Mouse (Mus musculus) intestine, embryonic 16.5 days (tissue): ENCODE results near the gene Prkcg. TPM values are rescaled to one million over a fixed set of nuclear protein-coding genes. Genes with fewer than 3 reads are reported as not detected.
A peak's percentile ranks its signal among the peaks of the same experiment; 100 is the strongest.

ENCODE experiments used
- ATAC-seq: fragments of 200-750 bp; cut with Nextera tagmentation; 2 replicates; pipeline ENCODE4 v1.8.0; 2017; ENCODE audit warnings: moderate TSS enrichment, moderate library complexity
- H3K27ac ChIP-seq: fragments of 300-500 bp; sonication (generic); 2 replicates; pipeline ENCODE4 v1.5.1; 2014; ENCODE audit warnings: mild to moderate bottlenecking, low read length
- H3K27me3 ChIP-seq: fragments of 300-500 bp; sonication (generic); replicated peaks from 2 replicates; pipeline ENCODE4 v1.6.1; 2014; ENCODE audit warnings: low read length, control low read depth, mixed read lengths; ENCODE audit not compliant: control insufficient read depth, insufficient read depth
- H3K36me3 ChIP-seq: fragments of 300-500 bp; sonication (generic); 2 replicates; pipeline ENCODE4 v1.6.1; 2014; ENCODE audit warnings: low read length, control low read depth; ENCODE audit not compliant: control insufficient read depth, insufficient read depth
- H3K4me1 ChIP-seq: fragments of 300-500 bp; sonication (generic); 2 replicates; pipeline ENCODE4 v1.6.1; 2014; ENCODE audit warnings: low read length, control low read depth, mixed read lengths; ENCODE audit not compliant: control insufficient read depth, insufficient read depth
- H3K4me2 ChIP-seq: fragments of 300-500 bp; sonication (generic); 2 replicates; pipeline ENCODE4 v1.6.1; 2014; ENCODE audit warnings: low read depth, low read length, control low read depth
- H3K4me3 ChIP-seq: fragments of 300-500 bp; sonication (generic); 2 replicates; pipeline ENCODE4 v1.5.1; 2014; ENCODE audit warnings: mild to moderate bottlenecking, low read length
- H3K9ac ChIP-seq: fragments of 300-500 bp; sonication (generic); 2 replicates; pipeline ENCODE4 v1.6.1; 2014; ENCODE audit warnings: low read depth, low read length
- H3K9me3 ChIP-seq: fragments of 300-500 bp; sonication (generic); 2 replicates; pipeline ENCODE4 v1.6.1; 2016; ENCODE audit warnings: low read length, control low read depth; ENCODE audit not compliant: control insufficient read depth
- WGBS: fragments of 180-500 bp; shearing (Covaris S2); extraction: QIAGEN DNeasy Blood & Tissue Kit; methylation state at CpG from one replicate; pipeline ENCODE4 v1.1.7; 2014; 5-methylcytosine and 5-hydroxymethylcytosine counted together
- polyA plus RNA-seq: library from polyadenylated mRNA; unstranded; fragments of >200 nt; fragmentation: Nextera tagmentation; extraction: Ambion mirVana; gene quantifications from 2 replicates; pipeline ENCODE4 v1.2.1, GENCODE M21; 2015

The Prkcg gene
- polyA plus RNA-seq, 1 experiment from 2014 or later: 0.28 TPM

DNA sequence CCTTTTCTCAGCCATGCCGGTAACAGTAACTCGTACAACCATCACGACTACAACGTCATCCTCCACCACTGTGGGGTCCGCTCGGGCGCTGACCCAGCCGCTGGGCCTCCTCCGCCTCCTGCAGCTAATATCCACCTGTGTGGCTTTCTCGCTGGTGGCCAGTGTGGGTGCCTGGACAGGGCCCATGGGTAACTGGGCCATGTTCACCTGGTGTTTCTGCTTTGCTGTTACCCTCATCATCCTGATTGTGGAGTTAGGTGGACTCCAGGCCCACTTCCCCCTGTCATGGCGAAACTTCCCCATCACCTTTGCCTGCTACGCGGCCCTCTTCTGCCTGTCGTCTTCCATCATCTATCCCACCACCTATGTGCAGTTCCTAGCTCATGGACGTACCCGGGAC is 7.7 kb downstream of the Prkcg start:
- H3K4me2 ChIP-seq: no peak overlapping the region
- H3K4me3 ChIP-seq: no peak overlapping the region
- no peak for ATAC-seq
- peaks cover 35% of the 10 kb centered on the region for H3K4me1 ChIP-seq
- no peak overlapping the region for H3K9ac ChIP-seq
- peaks cover 16% of the 10 kb centered on the region for H3K36me3 ChIP-seq
- WGBS: 92% methylated on average over 16 of the region's 16 CpGs
- H3K9me3 ChIP-seq: no peaks in the 10 kb centered on the region
- H3K27ac ChIP-seq: no peak overlapping the region
- no peaks in the 10 kb centered on the region for H3K27me3 ChIP-seq

DNA sequence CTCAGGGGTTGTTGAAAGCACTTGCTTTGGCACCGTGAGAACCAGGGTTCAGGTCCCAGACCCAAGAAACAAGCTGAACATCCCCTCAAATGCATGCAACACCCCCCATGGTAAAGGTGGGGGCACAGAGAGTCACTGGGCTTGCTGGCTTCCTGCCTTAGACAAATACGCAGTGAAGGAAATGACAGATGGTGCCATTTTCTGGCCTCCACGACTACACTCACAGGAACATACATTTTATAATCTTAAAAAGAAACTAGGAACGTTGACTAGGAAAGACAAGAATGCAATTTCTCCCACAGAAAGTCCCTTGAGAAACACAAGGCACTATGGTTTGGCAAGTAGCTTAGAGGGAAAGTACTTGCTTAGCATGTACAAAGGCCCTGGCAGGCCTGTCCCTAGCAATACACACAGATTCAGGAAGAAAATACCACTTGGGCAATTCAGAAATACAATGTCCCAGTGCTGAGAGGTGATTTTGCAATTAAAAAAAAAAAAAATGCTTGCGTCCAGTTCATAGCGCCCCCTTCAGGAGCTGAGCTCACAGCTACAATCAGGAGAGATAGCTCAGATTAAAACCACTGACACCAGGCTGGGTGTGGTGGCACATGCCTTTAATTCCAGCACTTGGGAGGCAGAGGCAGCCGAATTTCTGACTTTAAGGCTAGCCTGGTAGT is 11.1 kb downstream of the Prkcg start:
- H3K9ac ChIP-seq: no peak overlapping the region
- 54% methylated on average over 7 of the region's 7 CpGs for WGBS
- H3K4me1 ChIP-seq: peaks cover 41% of the 10 kb centered on the region
- no peak for ATAC-seq
- peaks cover 12% of the 10 kb centered on the region for H3K36me3 ChIP-seq
- no peak overlapping the region for H3K4me3 ChIP-seq
- H3K9me3 ChIP-seq: no peaks in the 10 kb centered on the region
- H3K4me2 ChIP-seq: no peak overlapping the region
- no peak overlapping the region for H3K27ac ChIP-seq
- peaks cover 18% of the 10 kb centered on the region for H3K27me3 ChIP-seq

DNA sequence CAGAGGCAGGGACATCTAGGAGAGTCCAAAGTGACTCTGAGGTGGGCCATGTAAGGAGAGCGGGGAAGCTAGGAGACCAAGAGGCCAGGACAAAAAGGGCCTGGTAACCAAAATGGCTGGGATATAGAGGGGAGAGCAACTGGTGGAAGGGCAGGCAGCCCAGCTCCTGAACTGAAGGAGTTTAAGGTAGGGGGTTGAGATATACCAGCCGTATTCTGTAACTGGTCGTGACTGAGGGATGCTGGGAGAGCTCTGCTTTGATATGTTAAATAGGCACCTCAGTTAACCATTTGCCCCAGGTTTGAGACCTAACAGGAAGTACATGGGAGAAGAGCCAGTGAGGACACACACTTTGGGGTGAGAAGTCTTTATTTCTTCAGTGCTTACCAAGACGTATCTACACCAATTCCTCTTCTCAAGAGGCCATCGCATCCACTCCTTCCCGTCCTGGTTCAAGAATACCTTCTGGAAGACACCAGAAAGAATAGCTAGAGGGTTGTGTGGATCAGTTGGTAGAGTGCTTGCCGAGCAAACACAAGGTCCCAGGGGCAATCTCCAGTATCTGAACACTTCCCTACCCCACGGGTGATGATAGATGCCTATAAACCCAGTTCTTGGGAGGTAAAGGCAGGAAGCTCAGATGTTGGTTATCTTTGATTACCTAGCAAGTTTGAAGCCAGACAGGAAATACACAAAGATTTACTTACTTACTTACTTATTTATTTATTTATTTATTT is 12.1 kb downstream of the Prkcg start:
- Histone ChIP-seq H3K9ac (no peak overlapping the region), H3K36me3 (peaks cover 12% of the 10 kb centered on the region), H3K4me1 (peaks cover 34% of the 10 kb centered on the region), H3K4me2 (no peak overlapping the region), H3K27ac (no peak overlapping the region), H3K4me3 (no peak overlapping the region), H3K27me3 (peaks cover 24% of the 10 kb centered on the region), H3K9me3 (no peaks in the 10 kb centered on the region)
- ATAC-seq: no peak
- 66% methylated on average over 8 of the region's 8 CpGs for WGBS

DNA sequence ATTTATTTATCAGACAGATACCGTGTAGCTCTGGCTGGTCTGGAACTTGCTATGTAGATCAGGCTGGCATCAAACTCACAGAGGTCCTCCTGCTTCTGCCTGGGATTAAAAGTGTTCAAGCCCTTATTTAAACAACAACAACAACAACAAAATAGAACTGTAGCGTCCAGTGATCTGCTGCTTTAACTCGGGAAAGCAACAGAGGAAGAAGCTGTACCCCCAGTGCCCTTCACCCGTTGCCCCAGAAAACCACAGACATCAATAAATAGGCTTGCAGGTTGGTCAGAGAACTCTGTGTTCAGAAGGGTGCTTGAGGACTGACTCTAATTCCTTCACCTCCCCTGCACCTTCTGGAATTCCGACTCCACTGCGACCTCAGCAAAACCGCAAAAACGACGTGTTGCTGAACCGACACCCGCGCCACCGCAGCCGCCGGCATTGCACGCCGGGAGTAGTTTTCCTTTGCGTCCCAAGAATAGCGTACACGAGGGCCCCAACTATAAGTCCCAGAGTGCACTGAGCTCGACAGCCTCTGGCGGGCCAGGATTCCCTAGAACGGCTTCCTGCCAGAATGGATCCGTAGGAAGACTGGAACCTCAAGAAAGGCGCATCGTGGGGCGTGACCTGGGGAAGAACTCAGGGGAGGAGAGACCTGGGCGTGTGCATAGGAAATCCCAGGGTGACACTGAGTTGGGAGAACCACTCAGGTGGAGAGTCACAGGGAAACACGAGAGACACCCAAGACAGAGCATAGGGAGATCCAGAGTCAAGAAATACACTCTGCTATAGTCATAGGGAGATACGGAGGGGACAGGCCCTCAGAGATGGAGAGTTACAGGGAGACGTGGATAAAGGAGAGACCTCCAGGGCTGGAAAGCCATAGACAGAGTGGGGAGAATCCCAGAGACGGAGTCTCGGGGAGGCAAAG is 12.9 kb downstream of the Prkcg start:
- peak overlapping the region; percentile 68 for H3K4me2 ChIP-seq
- no peaks in the 10 kb centered on the region for H3K9me3 ChIP-seq
- no peak overlapping the region for H3K27ac ChIP-seq
- H3K9ac ChIP-seq: peak overlapping the region; percentile 63
- peak overlapping the region; percentile 38 for H3K4me3 ChIP-seq
- peaks cover 24% of the 10 kb centered on the region for H3K27me3 ChIP-seq
- ATAC-seq: peak; percentile 59
- 8% methylated on average over 33 of the region's 33 CpGs for WGBS
- peaks cover 8% of the 10 kb centered on the region for H3K36me3 ChIP-seq
- H3K4me1 ChIP-seq: peaks cover 33% of the 10 kb centered on the region

DNA sequence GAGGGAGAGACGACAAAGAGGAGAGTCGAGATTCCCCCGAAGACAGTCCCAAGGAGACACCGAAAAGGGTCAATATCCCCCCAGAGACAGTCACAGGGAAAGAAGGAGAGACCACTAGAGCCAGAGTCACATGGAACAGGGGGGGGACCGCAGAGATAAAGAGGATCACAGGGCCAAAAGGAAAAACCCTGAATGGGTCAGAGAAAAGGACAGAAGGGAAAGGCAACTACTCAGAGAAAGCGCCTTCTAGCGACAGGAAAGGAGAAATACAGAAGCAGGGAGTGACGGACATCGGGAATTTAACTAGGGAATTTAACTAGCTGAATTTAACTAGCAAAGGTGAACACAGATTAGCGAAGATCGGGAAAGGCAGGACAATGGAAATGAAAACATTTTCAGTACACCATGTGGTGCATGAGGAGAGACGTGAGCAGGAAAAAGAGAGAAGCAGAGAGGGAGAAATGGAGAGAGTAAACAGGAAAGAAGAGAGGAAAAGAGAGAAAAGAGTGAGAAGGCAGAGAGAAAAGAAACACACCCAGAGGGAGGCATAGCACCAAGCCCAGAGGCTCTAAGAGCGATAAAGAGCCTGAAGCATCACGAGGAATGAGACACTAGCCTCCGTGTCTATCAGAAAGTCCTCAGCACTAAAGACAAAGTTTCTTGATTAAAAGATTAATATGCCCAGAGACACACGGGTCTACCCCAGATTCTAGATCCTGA is 13.7 kb downstream of the Prkcg start:
- H3K4me2 ChIP-seq: peak overlapping the region; percentile 68
- H3K27ac ChIP-seq: no peak overlapping the region
- peaks cover 24% of the 10 kb centered on the region for H3K27me3 ChIP-seq
- H3K36me3 ChIP-seq: peaks cover under 1% of the 10 kb centered on the region
- H3K9me3 ChIP-seq: no peaks in the 10 kb centered on the region
- H3K4me1 ChIP-seq: peaks cover 27% of the 10 kb centered on the region
- peak; percentile 24; the same call in 1 of the 2 replicates for ATAC-seq
- 4% methylated on average over 16 of the region's 16 CpGs for WGBS
- peak overlapping the region; percentile 38 for H3K4me3 ChIP-seq
- H3K9ac ChIP-seq: peak overlapping the region; percentile 63; the same call in 1 of the 2 replicates

DNA sequence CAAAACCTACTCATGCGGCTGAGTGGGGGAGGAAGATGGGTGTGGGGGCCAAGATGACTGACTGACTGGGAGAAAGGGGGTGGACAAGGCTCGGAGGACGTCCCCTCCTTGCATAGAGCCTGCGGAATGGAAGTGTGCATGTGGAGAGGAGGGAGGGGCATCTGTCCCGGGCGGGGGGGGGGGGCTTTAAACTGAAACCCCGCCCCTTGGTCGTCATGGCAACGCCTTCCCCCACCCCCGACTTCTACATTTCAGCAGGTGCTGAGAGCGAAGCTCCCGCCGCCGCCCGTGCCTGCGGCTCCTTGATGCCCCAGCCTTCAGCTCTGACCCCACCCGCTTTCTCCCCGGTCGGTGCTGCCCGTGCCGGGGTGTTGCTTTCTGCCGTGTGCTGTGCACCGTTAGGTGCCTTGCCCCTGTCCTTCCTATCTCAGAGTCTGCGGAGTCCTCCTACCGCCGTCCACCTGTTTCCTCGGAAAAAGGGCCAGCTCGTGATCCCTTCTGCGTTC is 14.3 kb downstream of the Prkcg start:
- Histone ChIP-seq H3K4me1 (peaks cover 24% of the 10 kb centered on the region), H3K9ac (peak overlapping the region; percentile 53), H3K36me3 (no peaks in the 10 kb centered on the region; the same call in 1 of the 2 replicates), H3K4me3 (peak overlapping the region; percentile 38), H3K27ac (no peak overlapping the region), H3K4me2 (peak overlapping the region; percentile 68), H3K9me3 (no peaks in the 10 kb centered on the region), H3K27me3 (peaks cover 24% of the 10 kb centered on the region)
- under 1% methylated on average over 28 of the region's 29 CpGs for WGBS
- ATAC-seq: peak; percentile 68

DNA sequence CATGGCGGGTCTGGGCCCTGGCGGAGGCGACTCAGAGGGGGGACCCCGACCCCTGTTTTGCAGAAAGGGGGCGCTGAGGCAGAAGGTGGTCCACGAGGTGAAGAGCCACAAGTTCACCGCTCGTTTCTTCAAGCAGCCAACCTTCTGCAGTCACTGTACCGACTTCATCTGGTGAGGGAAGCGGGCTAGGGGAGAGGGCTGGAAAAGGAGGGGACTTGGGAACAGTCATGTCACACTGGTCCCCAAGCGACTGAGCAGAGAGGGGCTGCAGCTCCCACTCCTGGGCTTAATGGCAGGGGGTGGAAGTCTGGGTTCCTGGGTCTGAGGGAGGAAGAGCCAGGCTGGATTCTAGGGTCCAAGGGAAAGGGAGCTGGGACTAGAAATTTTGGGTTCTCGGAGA is 14.8 kb downstream of the Prkcg start:
- Histone ChIP-seq H3K9me3 (no peaks in the 10 kb centered on the region), H3K36me3 (no peaks in the 10 kb centered on the region; the same call in 1 of the 2 replicates), H3K9ac (peak overlapping the region; percentile 53; the same call in 1 of the 2 replicates), H3K4me2 (peak overlapping the region; percentile 68), H3K4me3 (peak overlapping the region; percentile 38), H3K27me3 (peaks cover 24% of the 10 kb centered on the region), H3K27ac (no peak overlapping the region), H3K4me1 (peaks cover 24% of the 10 kb centered on the region)
- WGBS: 5% methylated on average over 12 of the region's 12 CpGs
- ATAC-seq: 0 out of 2 replicates have a peak, but pooled peaks have one; percentile 2

DNA sequence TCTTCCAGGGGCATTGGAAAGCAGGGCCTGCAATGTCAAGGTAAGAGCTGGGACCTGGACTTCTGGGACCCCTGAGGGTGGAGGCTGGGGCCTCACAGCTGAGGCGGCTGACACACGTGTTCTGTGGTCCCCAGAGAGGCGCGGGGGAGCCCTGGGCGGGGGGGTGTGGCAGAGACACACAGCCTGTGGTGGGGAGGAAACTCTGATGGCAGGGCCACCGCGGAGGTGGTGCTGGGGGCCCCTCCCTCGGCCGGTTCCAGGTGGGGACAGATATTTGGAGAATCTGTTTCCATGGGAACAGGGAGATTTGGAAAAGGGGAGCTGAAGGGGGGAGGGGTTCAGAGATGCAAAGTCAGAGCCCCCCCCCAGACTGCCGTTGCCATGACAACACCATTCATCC is 15.3 kb downstream of the Prkcg start:
- peaks cover 24% of the 10 kb centered on the region for H3K27me3 ChIP-seq
- no peak overlapping the region for H3K27ac ChIP-seq
- no peak for ATAC-seq
- H3K36me3 ChIP-seq: no peaks in the 10 kb centered on the region; the same call in 1 of the 2 replicates
- H3K4me2 ChIP-seq: no peak overlapping the region
- no peaks in the 10 kb centered on the region for H3K9me3 ChIP-seq
- peaks cover 24% of the 10 kb centered on the region for H3K4me1 ChIP-seq
- 5% methylated on average over 10 of the region's 10 CpGs for WGBS
- H3K9ac ChIP-seq: no peak overlapping the region
- H3K4me3 ChIP-seq: no peak overlapping the region
